Comparison of ENCODE assay signal across 10 mouse cellular contexts in the genomic region with DNA sequence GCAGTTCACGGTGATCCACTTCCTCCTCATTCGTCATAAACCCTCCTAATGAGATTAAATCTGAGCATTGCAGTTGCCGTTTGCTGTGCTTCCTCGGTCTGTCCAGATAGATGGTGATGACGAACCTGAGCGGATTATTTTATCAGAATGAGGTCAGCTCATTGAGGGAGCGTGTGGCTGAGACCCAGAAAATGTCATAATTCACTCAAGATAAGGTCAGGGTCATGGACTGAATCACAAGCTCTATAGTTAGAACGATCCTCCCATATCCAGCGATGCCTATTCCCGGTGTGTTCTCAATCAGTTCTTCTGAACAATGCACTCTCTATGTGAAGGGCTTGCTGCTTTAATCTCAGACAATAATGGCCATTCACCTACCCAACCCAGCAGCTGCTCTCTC. TPM values are rescaled to one million over a fixed set of nuclear protein-coding genes. Genes with fewer than 3 reads are reported as not detected.
DNase-seq lines count a peak whose midpoint lies in the region; ATAC-seq lines count a peak whose summit lies in the region.
"Had no signal": no experiment of that assay in that cellular context is flagged by ENCODE, and none has a peak within 500 bp of the region (broad histone marks: within the 10 kb centered on the region; RNA-seq: fewer than 3 reads in every experiment).

No protein-coding gene starts in this region.

- H3K9me3 ChIP-seq in kidney, embryonic 16.5 days (ENCODE audit: low read length) = 0 out of 2 replicates have a peak, but pooled peaks cover 5% of the 10 kb centered on the region
- 0 out of 2 replicates have a peak, but pooled peaks cover 3% of the 10 kb centered on the region for H3K9me3 ChIP-seq in embryonic facial prominence, embryonic 14.5 days (ENCODE audit: control insufficient read depth, low read length)
- H3K9me3 ChIP-seq in neural tube, embryonic 15.5 days (replicated peaks) = no peaks in the 10 kb centered on the region
- H3K9me3 ChIP-seq: liver, embryonic 13.5 days had no signal

- peak; percentile 39; the same call in 1 of the 2 replicates for ATAC-seq in kidney, embryonic 16.5 days (ENCODE audit: low FRiP score, low TSS enrichment)
- ATAC-seq in embryonic facial prominence, embryonic 14.5 days (ENCODE audit: low read depth) = peak; percentile 47; the same call in 1 of the 2 replicates
- ATAC-seq in neural tube, embryonic 15.5 days (ENCODE audit: low FRiP score) = no peak
- no peak for ATAC-seq in cerebellum, adult (ENCODE audit: insufficient number of reproducible peaks, low FRiP score, low TSS enrichment)

- intact Hi-C loops in heart, postnatal 36 days (cut with DNase I) = no loop called here

- no peak for DNase-seq in kidney, adult 11 months
- no peak for DNase-seq in embryonic facial prominence, embryonic 14.5 days (ENCODE audit: low spot score)
- DNase-seq in heart, postnatal 36 days = peak; percentile 11 to 14
- no peak for DNase-seq in adipocyte (ENCODE audit: low spot score)
- no peak for DNase-seq in spleen, postnatal 36 days (ENCODE audit: low spot score in 2 of 2)
- DNase-seq: liver, embryonic 13.5 days had no signal

- H3K4me2 ChIP-seq in kidney, embryonic 16.5 days (replicated peaks; ENCODE audit: low read depth, low read length) = 0 out of 2 replicates have a peak overlapping the region, but pooled peaks have one; percentile 15
- H3K4me2 ChIP-seq in embryonic facial prominence, embryonic 14.5 days (ENCODE audit: low read depth, low read length) = 0 out of 2 replicates have a peak overlapping the region, but pooled peaks have one; percentile 5
- H3K4me2 ChIP-seq in neural tube, embryonic 15.5 days = peak overlapping the region; percentile 23
- H3K4me2 ChIP-seq: liver, embryonic 13.5 days had no signal

- WGBS in kidney, embryonic 16.5 days = 28% methylated on average over 10 of the region's 10 CpGs
- 44% methylated on average over 10 of the region's 10 CpGs for WGBS in embryonic facial prominence, embryonic 14.5 days
- 36% methylated on average over 10 of the region's 10 CpGs for WGBS in neural tube, embryonic 15.5 days

- no peaks in the 10 kb centered on the region for H3K4me1 ChIP-seq in kidney, embryonic 16.5 days (ENCODE audit: insufficient read depth, low read length)
- H3K4me1 ChIP-seq in embryonic facial prominence, embryonic 14.5 days (ENCODE audit: control insufficient read depth, insufficient read depth, low read length) = no peaks in the 10 kb centered on the region
- H3K4me1 ChIP-seq in neural tube, embryonic 15.5 days = peaks cover 6% of the 10 kb centered on the region; the same call in 1 of the 2 replicates
- H3K4me1 ChIP-seq: liver, embryonic 13.5 days had no signal

- H3K9ac ChIP-seq in kidney, embryonic 16.5 days (replicated peaks; ENCODE audit: low read length) = no peak overlapping the region
- 0 out of 2 replicates have a peak overlapping the region, but pooled peaks have one; percentile 11 for H3K9ac ChIP-seq in embryonic facial prominence, embryonic 14.5 days (ENCODE audit: low read depth, low read length)
- H3K9ac ChIP-seq in neural tube, embryonic 15.5 days (replicated peaks) = no peak overlapping the region
- H3K9ac ChIP-seq: liver, embryonic 13.5 days had no signal

- H3K27me3 ChIP-seq in kidney, embryonic 16.5 days (ENCODE audit: insufficient read depth, low read length) = no peaks in the 10 kb centered on the region
- no peaks in the 10 kb centered on the region for H3K27me3 ChIP-seq in embryonic facial prominence, embryonic 14.5 days (replicated peaks; ENCODE audit: control insufficient read depth, insufficient read depth, low read length)
- no peaks in the 10 kb centered on the region for H3K27me3 ChIP-seq in neural tube, embryonic 15.5 days (replicated peaks)
- H3K27me3 ChIP-seq: liver, embryonic 13.5 days had no signal

- no peaks in the 10 kb centered on the region for H3K36me3 ChIP-seq in kidney, embryonic 16.5 days (ENCODE audit: insufficient read depth, low read length)
- H3K36me3 ChIP-seq in embryonic facial prominence, embryonic 14.5 days (ENCODE audit: control insufficient read depth, insufficient read depth, low read length) = no peaks in the 10 kb centered on the region
- H3K36me3 ChIP-seq in neural tube, embryonic 15.5 days = no peaks in the 10 kb centered on the region
- H3K36me3 ChIP-seq: liver, embryonic 13.5 days had no signal

- H3K4me3 ChIP-seq in kidney, embryonic 16.5 days (ENCODE audit: low read length) = no peak overlapping the region
- H3K4me3 ChIP-seq in embryonic facial prominence, embryonic 14.5 days (ENCODE audit: low read depth, low read length) = no peak overlapping the region
- H3K4me3 ChIP-seq in neural tube, embryonic 15.5 days (replicated peaks) = no peak overlapping the region
- H3K4me3 ChIP-seq: liver, embryonic 13.5 days had no signal

- H3K27ac ChIP-seq in kidney, embryonic 16.5 days (ENCODE audit: low read length) = no peak overlapping the region
- H3K27ac ChIP-seq in embryonic facial prominence, embryonic 14.5 days (replicated peaks; ENCODE audit: low read depth, low read length) = no peak overlapping the region
- H3K27ac ChIP-seq in neural tube, embryonic 15.5 days (replicated peaks) = no peak overlapping the region
- H3K27ac ChIP-seq: liver, embryonic 13.5 days had no signal

RNA-seq across cellular contexts. Expression of a gene that starts 34.2 kb away (rescaled TPM):
- polyA plus RNA-seq in kidney, embryonic 16.5 days (2015; fragmentation: Nextera tagmentation; extraction: Ambion mirVana) = not detected in 2 replicates
- not detected in 2 replicates for polyA plus RNA-seq in embryonic facial prominence, embryonic 14.5 days (2014; fragmentation: Nextera tagmentation; extraction: Ambion mirVana)
- not detected for total RNA-seq in heart, postnatal 36 days (2021)
- polyA plus RNA-seq in neural tube, embryonic 15.5 days (2015; fragmentation: Nextera tagmentation; extraction: Ambion mirVana) = not detected in 2 replicates
- total RNA-seq: gastrocnemius, adult 18-20 months had no signal
- polyA plus RNA-seq: liver, embryonic 13.5 days had no signal

RNA-seq across cellular contexts. Expression of a gene that starts 36.6 kb away (rescaled TPM):
- polyA plus RNA-seq in kidney, embryonic 16.5 days (2015; fragmentation: Nextera tagmentation; extraction: Ambion mirVana) = not detected in 2 replicates
- polyA plus RNA-seq in embryonic facial prominence, embryonic 14.5 days (2014; fragmentation: Nextera tagmentation; extraction: Ambion mirVana) = not detected in 2 replicates
- total RNA-seq in heart, postnatal 36 days (2021) = not detected
- polyA plus RNA-seq in neural tube, embryonic 15.5 days (2015; fragmentation: Nextera tagmentation; extraction: Ambion mirVana) = not detected in 2 replicates
- polyA plus RNA-seq: liver, embryonic 13.5 days had no signal

Comparison
In these comparisons a context has a peak if more than half of its experiments do, and no peak if none do; other contexts are left out.
1. ATAC-seq: peak in kidney, embryonic 16.5 days (single experiment) and embryonic facial prominence, embryonic 14.5 days (single experiment); none in neural tube, embryonic 15.5 days (single experiment) and cerebellum, adult (single experiment).
2. DNase-seq: peak in heart, postnatal 36 days (2 of 2); none in kidney, adult 11 months (single experiment), embryonic facial prominence, embryonic 14.5 days (single experiment), adipocyte (single experiment) and spleen, postnatal 36 days (0 of 2).
3. Peak in every context shown above with its lines, with median percentiles within 50 percentile points of each other: H3K4me2 ChIP-seq.